Mouse (Mus musculus): Measurements from ENCODE around the gene Cul4a. TPM values are rescaled to one million over a fixed set of nuclear protein-coding genes. Genes with fewer than 3 reads are reported as not detected.

Cul4a gene
- total RNA-seq, 2 experiments from 2014 or later = 54.2 to 54.6 TPM

Small RNA genes within 50 kb of the gene (microRNA-seq; reads per million reads assigned to microRNA genes)
- gene Mir1968 (15.3 to 19.5 reads per million in 2 experiments), gene Mir7065 (0 to 0.25 reads per million in 2 experiments)

Other genes starting within 250 kb of the Cul4a start
- 100 to 1,000 TPM; 241 to 256 TPM for gene Mcf2l, start 231.8 kb upstream of the Cul4a start, total RNA-seq (2021)
- gene F7, start 79.6 kb upstream of the Cul4a start, total RNA-seq (2021) = not detected
- not detected for gene F10, start 68.3 kb upstream of the Cul4a start, total RNA-seq (2021)
- gene Proz, start 44.7 kb upstream of the Cul4a start, total RNA-seq (2021) = not detected
- 10 to 100 TPM; 28.1 to 30.0 TPM for gene Pcid2, start 162 bp upstream of the Cul4a start, total RNA-seq (2021)
- 100 to 1,000 TPM; 285 to 291 TPM for gene Lamp1, start 53.5 kb downstream of the Cul4a start, total RNA-seq (2021)
- 1 to 10 TPM; 4.0 to 4.9 TPM for gene Grtp1, start 95.0 kb downstream of the Cul4a start, total RNA-seq (2021)
- gene Adprhl1, start 148.5 kb downstream of the Cul4a start, total RNA-seq (2021) = 1 to 10 TPM in 1 of 2 experiments, under 1 TPM in 1; 0.60 to 1.4 TPM
- gene Dcun1d2, start 182.5 kb downstream of the Cul4a start, total RNA-seq (2021) = 10 to 100 TPM; 40.7 to 43.3 TPM
- 10 to 100 TPM; 48.0 to 56.1 TPM for gene Tmco3, start 182.6 kb downstream of the Cul4a start, total RNA-seq (2021)
- gene Tfdp1, start 233.1 kb downstream of the Cul4a start, total RNA-seq (2021) = 10 to 100 TPM; 65.7 to 66.9 TPM